Mouse (Mus musculus) heart, embryonic 15.5 days (tissue): Measurements from ENCODE around the gene Nppa. TPM values are rescaled to one million over a fixed set of nuclear protein-coding genes. Genes with fewer than 3 reads are reported as not detected.

Experiments used
- ATAC-seq: fragments of 200-750 bp; cut with Nextera tagmentation; replicated peaks from 2 replicates; pipeline ENCODE4 v1.8.0; 2017; ENCODE audit warnings: low read depth, moderate TSS enrichment; ENCODE audit not compliant: insufficient number of reproducible peaks, insufficient read depth, low FRiP score
- H3K27ac ChIP-seq: fragments of 300-500 bp; sonication (generic); 2 replicates; pipeline ENCODE4 v1.5.1; 2015; ENCODE audit warnings: mild to moderate bottlenecking, inconsistent platforms
- H3K27me3 ChIP-seq: fragments of 300-500 bp; sonication (generic); 2 replicates; pipeline ENCODE4 v1.6.1; 2015; ENCODE audit warnings: inconsistent platforms
- H3K36me3 ChIP-seq: fragments of 300-500 bp; sonication (generic); 2 replicates; pipeline ENCODE4 v1.6.1; 2015; ENCODE audit warnings: mild to moderate bottlenecking, inconsistent platforms
- H3K4me1 ChIP-seq: fragments of 300-500 bp; sonication (generic); replicated peaks from 2 replicates; pipeline ENCODE4 v1.6.1; 2015; ENCODE audit warnings: inconsistent platforms
- H3K4me2 ChIP-seq: fragments of 300-500 bp; sonication (generic); 2 replicates; pipeline ENCODE4 v1.6.1; 2015; ENCODE audit warnings: inconsistent platforms, mild to moderate bottlenecking, moderate library complexity
- H3K4me3 ChIP-seq: fragments of 300-500 bp; sonication (generic); 2 replicates; pipeline ENCODE4 v1.5.1; 2015; ENCODE audit warnings: mild to moderate bottlenecking, inconsistent platforms
- H3K9ac ChIP-seq: fragments of 300-500 bp; sonication (generic); 2 replicates; pipeline ENCODE4 v1.6.1; 2015; ENCODE audit warnings: mild to moderate bottlenecking, inconsistent platforms
- H3K9me3 ChIP-seq: fragments of 300-500 bp; sonication (generic); replicated peaks from 2 replicates; pipeline ENCODE4 v1.6.1; 2016; ENCODE audit warnings: inconsistent platforms
- WGBS: fragments of 180-500 bp; shearing (Covaris S2); methylation state at CpG from one replicate; pipeline ENCODE4 v1.1.7; 2015; ENCODE audit warnings: mixed read lengths; 5-methylcytosine and 5-hydroxymethylcytosine counted together
- polyA plus RNA-seq: library from polyadenylated mRNA; unstranded; fragments of >200 nt; fragmentation: Nextera tagmentation; extraction: Ambion mirVana; gene quantifications from 2 replicates; pipeline ENCODE4 v1.2.1, GENCODE M21; 2015

Gene Nppa
- polyA plus RNA-seq, 1 experiment from 2014 or later: 3,881 TPM

- Histone ChIP-seq H3K27ac (no peak overlapping the region), H3K36me3 (no peaks in the 10 kb centered on the region), H3K4me2 (no peak overlapping the region), H3K27me3 (0 out of 2 replicates have a peak, but pooled peaks cover 4% of the 10 kb centered on the region), H3K9ac (no peak overlapping the region), H3K9me3 (no peaks in the 10 kb centered on the region), H3K4me3 (no peak overlapping the region), H3K4me1 (peaks cover 6% of the 10 kb centered on the region)
- no peak for ATAC-seq
- 81% methylated on average over 6 of the region's 6 CpGs for WGBS
Measured at GRCm38 (mm10) chr4:147978391-147978790, 22.1 kb upstream of the Nppa start.

DNA sequence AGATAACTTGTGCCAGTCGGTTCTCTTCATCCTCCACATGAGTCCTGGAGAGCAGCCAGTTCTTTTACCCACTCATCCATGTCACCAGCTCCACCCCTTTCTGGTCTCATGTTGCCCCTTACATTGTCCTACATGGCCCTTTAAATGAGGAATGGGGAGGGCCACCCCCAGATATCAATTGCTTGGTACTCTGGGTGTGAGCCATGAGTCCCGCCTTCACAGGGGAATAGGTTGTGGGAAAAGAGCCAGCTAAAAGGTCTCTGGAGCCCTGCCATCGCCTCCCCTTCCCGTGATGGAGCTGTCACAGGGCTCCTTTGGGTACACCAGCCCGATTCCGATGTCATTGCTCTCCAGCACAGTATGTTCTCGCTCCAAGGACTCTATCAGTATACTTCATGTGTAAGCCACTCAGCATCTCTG is 21.1 kb upstream of the Nppa start:
- Histone ChIP-seq H3K9me3 (no peaks in the 10 kb centered on the region), H3K27me3 (0 out of 2 replicates have a peak, but pooled peaks cover 4% of the 10 kb centered on the region), H3K4me1 (peaks cover 6% of the 10 kb centered on the region), H3K9ac (no peak overlapping the region), H3K27ac (peak overlapping the region; percentile 81), H3K4me2 (no peak overlapping the region), H3K4me3 (no peak overlapping the region), H3K36me3 (no peaks in the 10 kb centered on the region)
- ATAC-seq: peak; percentile 86
- 41% methylated on average over 7 of the region's 7 CpGs for WGBS

GRCm38 (mm10) chr4:147985205-147986132 is 15.1 kb upstream of the Nppa start, which contains the start of gene Nppb:
Gene Nppb, plus strand, starts transcription at chr4:147985788.
- peak; percentile 90 for ATAC-seq
- Histone ChIP-seq H3K27ac (peak within 1 kb of the TSS; percentile 81), H3K4me3 (peak within 1 kb of the TSS; percentile 49), H3K36me3 (no peaks in the 10 kb centered on the region), H3K4me1 (peaks cover 14% of the 10 kb centered on the region), H3K9me3 (no peaks in the 10 kb centered on the region), H3K27me3 (0 out of 2 replicates have a peak, but pooled peaks cover 3% of the 10 kb centered on the region), H3K4me2 (peak within 1 kb of the TSS; percentile 61), H3K9ac (peak within 1 kb of the TSS; percentile 54)
- WGBS: 12% methylated on average over 20 of the region's 20 CpGs

DNA sequence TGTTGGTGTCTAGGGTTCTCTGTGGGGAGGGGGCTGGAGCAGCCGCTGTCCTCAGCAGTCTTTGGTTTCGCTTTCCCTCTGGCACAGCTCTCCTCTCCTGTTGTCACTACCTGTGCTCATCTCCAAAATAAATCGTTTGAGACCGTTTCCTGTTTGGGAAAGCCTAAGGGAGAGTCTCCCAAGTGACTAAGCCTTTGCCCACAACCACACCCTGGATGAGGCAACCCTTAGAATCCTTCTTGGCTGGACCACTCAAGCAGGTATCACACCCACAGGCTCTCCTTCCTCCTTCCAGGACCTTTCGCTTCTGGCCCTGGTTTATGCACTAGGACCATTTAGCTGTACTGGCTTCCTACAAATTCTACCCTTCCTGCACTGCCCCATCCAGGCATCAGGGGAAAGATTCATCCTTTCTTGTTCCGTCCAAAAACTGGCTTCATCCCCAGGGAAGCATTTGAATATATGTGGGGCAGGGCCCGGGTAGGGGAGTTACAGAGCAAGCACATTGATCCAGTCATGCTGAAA is 6.9 kb upstream of the Nppa start:
- Histone ChIP-seq H3K9ac (no peak overlapping the region), H3K27me3 (no peaks in the 10 kb centered on the region; the same call in 1 of the 2 replicates), H3K4me2 (no peak overlapping the region), H3K4me1 (no peaks in the 10 kb centered on the region), H3K27ac (no peak overlapping the region), H3K36me3 (no peaks in the 10 kb centered on the region), H3K4me3 (no peak overlapping the region), H3K9me3 (no peaks in the 10 kb centered on the region)
- 63% methylated on average over 7 of the region's 7 CpGs for WGBS
- no peak for ATAC-seq

GRCm38 (mm10) chr4:147995311-147995710 is 5.2 kb upstream of the Nppa start:
- Histone ChIP-seq H3K4me2 (no peak overlapping the region), H3K27ac (no peak overlapping the region), H3K36me3 (no peaks in the 10 kb centered on the region), H3K9me3 (no peaks in the 10 kb centered on the region), H3K4me3 (no peak overlapping the region), H3K4me1 (peaks cover 14% of the 10 kb centered on the region), H3K27me3 (no peaks in the 10 kb centered on the region; the same call in 1 of the 2 replicates), H3K9ac (no peak overlapping the region)
- 78% methylated on average over 3 of the region's 3 CpGs for WGBS
- no peak for ATAC-seq

DNA sequence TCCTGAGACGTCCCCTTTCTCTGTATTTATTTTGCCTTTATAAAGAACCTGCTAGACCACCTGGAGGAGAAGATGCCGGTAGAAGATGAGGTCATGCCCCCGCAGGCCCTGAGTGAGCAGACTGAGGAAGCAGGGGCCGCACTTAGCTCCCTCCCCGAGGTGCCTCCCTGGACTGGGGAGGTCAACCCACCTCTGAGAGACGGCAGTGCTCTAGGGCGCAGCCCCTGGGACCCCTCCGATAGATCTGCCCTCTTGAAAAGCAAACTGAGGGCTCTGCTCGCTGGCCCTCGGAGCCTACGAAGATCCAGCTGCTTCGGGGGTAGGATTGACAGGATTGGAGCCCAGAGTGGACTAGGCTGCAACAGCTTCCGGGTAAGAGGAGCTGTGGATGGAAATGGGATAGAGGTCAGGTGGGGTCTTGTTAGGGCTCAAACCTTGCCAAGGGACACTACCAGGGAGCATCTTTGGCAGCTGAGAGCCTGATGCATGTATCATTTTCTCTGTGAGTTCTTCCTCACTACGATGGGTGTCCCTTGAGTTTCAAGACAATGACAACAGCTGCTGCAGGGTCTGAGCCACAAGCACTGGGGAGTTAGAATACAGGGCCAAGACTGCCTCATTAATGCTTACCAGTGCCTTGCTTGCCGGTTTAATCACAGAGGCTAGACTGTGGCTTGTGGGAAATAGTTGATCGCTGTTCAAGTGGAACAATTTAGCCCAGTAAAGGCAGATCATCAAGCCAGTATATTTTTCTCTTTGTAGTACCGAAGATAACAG is 679 bp downstream of the Nppa start:
- Histone ChIP-seq H3K36me3 (peaks cover 11% of the 10 kb centered on the region), H3K4me3 (peak overlapping the region; percentile 23), H3K9me3 (no peaks in the 10 kb centered on the region), H3K27ac (peak overlapping the region; percentile 33; the same call in 1 of the 2 replicates), H3K9ac (no peak overlapping the region), H3K4me1 (peaks cover 21% of the 10 kb centered on the region), H3K27me3 (no peaks in the 10 kb centered on the region; the same call in 1 of the 2 replicates), H3K4me2 (no peak overlapping the region)
- 68% methylated on average over 17 of the region's 17 CpGs for WGBS
- ATAC-seq: no peak

DNA sequence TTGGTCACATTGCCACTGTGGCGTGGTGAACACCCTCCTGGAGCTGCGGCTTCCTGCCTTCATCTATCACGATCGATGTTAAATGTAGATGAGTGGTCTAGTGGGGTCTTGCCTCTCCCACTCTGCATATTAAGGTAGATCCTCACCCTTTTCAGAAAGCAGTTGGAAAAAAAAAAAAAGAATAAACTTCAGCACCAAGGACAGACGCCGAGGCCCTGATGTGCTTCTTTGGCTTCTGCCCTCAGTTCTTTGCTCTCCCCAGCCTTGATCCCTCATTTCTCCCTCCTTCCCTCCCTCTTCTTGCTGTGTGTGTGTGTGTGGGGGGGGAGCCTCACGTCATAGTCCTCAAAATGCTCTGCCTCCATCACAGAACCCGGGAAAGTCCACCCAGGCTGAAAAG is 1.3 kb downstream of the Nppa start:
- H3K9ac ChIP-seq: no peak overlapping the region
- H3K27ac ChIP-seq: no peak overlapping the region
- ATAC-seq: no peak
- 32% methylated on average over 8 of the region's 8 CpGs for WGBS
- H3K27me3 ChIP-seq: no peaks in the 10 kb centered on the region; the same call in 1 of the 2 replicates
- peaks cover 18% of the 10 kb centered on the region for H3K36me3 ChIP-seq
- no peaks in the 10 kb centered on the region for H3K9me3 ChIP-seq
- peaks cover 21% of the 10 kb centered on the region for H3K4me1 ChIP-seq
- H3K4me3 ChIP-seq: 0 out of 2 replicates have a peak overlapping the region, but pooled peaks have one; percentile 23
- H3K4me2 ChIP-seq: no peak overlapping the region

GRCm38 (mm10) chr4:148004361-148004760 is 3.8 kb downstream of the Nppa start:
- Histone ChIP-seq H3K9ac (no peak overlapping the region), H3K27ac (no peak overlapping the region), H3K36me3 (peaks cover 41% of the 10 kb centered on the region), H3K9me3 (no peaks in the 10 kb centered on the region), H3K4me1 (peaks cover 16% of the 10 kb centered on the region), H3K4me3 (no peak overlapping the region), H3K4me2 (no peak overlapping the region), H3K27me3 (no peaks in the 10 kb centered on the region)
- WGBS: 72% methylated on average over 7 of the region's 7 CpGs
- ATAC-seq: no peak

GRCm38 (mm10) chr4:148008412-148008811 is 7.9 kb downstream of the Nppa start:
- H3K4me1 ChIP-seq: 0 out of 2 replicates have a peak, but pooled peaks cover 3% of the 10 kb centered on the region
- 65% methylated on average over 4 of the region's 4 CpGs for WGBS
- H3K27me3 ChIP-seq: no peaks in the 10 kb centered on the region
- no peak for ATAC-seq
- H3K36me3 ChIP-seq: peaks cover 81% of the 10 kb centered on the region
- H3K27ac ChIP-seq: no peak overlapping the region
- no peak overlapping the region for H3K4me2 ChIP-seq
- no peak overlapping the region for H3K9ac ChIP-seq
- no peaks in the 10 kb centered on the region for H3K9me3 ChIP-seq
- no peak overlapping the region for H3K4me3 ChIP-seq

DNA sequence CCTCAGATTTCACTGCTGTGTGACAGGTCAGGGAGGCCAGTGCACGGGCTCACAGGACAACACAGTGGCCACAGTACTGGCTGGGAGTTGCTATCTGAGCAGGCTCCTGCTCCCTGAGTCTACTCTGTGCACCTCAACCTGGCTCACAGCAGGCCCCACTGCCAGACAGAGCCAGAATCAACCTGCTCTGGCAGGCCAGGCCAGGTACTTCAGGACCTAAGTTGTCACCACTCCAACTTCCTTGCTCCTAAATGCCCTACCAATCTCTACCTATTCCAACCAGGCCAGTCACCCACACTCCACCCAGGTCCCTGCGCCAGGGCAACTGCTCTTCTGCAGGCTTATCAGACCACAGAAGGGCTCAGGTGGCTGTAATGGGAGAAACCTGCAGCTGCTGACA is 9.1 kb downstream of the Nppa start:
- no peak overlapping the region for H3K4me3 ChIP-seq
- 68% methylated on average over 2 of the region's 2 CpGs for WGBS
- H3K27ac ChIP-seq: no peak overlapping the region

GRCm38 (mm10) chr4:148011332-148011731 is 10.8 kb downstream of the Nppa start:
- peaks cover 98% of the 10 kb centered on the region for H3K36me3 ChIP-seq
- no peaks in the 10 kb centered on the region for H3K4me1 ChIP-seq
- H3K4me3 ChIP-seq: no peak overlapping the region
- no peak overlapping the region for H3K9ac ChIP-seq
- no peak overlapping the region for H3K4me2 ChIP-seq
- WGBS: 83% methylated on average over 3 of the region's 3 CpGs
- ATAC-seq: no peak
- no peaks in the 10 kb centered on the region for H3K27me3 ChIP-seq
- no peak overlapping the region for H3K27ac ChIP-seq
- no peaks in the 10 kb centered on the region for H3K9me3 ChIP-seq

More for the DNA sequence above, 9.1 kb downstream of the Nppa start:
- ATAC-seq: no peak
- Histone ChIP-seq H3K9ac (no peak overlapping the region), H3K4me1 (no peaks in the 10 kb centered on the region), H3K4me2 (no peak overlapping the region), H3K36me3 (peaks cover 93% of the 10 kb centered on the region), H3K27me3 (no peaks in the 10 kb centered on the region), H3K9me3 (no peaks in the 10 kb centered on the region)
